Mouse (Mus musculus): ENCODE results near the gene Rxfp2.

The Rxfp2 gene

DNA sequence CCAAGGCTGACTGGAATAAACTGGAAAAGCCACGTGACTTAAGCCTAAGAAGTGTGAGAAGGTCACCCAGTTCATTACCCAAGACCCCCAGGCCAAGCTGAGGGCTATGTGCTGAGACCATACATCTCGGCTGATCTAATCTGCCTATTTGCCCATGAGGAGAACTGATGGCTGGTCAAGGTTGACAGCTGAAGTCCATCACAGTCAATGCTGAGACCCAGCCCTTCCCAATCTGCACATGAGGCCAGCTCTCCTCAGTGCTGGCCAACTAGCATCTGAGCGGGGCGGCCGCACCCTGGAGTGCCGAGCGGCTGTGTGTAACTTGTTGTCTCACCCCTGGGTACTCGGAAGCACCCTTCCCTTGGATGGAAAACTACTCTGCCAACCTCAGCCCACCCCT, 17.8 kb downstream of the Rxfp2 start:
- in situ Hi-C loops (cut with MseI, MboI), result no loop called here

DNA sequence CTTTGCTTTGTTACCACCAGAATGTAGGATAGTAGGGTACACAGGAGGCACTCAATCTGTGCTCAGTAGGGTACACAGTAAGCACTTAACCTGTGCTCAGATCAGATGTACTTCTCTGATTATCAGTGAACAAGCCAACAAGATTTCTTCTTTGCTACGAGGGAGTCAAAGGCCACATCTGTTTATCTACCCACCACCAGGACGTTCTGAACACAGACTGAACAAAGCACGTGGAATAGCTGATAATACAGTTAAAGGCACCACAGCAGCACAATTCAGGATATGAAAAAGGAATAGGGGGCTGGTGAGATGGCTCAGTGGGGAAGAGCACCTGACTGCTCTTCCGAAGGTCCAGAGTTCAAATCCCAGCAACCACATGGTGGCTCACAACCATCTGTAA, 18.4 kb downstream of the Rxfp2 start:
- in situ Hi-C loops (cut with MseI, MboI), result no loop called here

DNA sequence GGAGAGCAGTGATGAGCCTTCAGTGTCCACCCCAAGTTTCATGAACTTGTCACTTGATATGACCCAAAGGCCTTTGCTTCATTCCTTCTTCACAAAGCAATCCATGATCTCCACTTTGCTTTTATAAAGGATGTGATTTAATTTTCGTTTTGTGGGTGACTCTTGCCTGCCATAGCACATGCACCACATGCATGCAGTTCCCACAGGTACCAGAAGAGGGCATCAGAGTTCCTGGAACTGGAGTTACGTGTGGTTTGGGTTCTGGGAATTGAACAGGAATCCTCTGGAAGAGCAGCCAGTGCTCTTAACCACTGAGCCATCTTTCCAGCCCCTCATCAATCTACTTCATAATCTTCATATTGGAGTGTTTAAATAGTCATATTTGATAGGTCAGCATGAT, 26.1 kb downstream of the Rxfp2 start:
- in situ Hi-C loops (cut with MseI, MboI), result no loop called here

DNA sequence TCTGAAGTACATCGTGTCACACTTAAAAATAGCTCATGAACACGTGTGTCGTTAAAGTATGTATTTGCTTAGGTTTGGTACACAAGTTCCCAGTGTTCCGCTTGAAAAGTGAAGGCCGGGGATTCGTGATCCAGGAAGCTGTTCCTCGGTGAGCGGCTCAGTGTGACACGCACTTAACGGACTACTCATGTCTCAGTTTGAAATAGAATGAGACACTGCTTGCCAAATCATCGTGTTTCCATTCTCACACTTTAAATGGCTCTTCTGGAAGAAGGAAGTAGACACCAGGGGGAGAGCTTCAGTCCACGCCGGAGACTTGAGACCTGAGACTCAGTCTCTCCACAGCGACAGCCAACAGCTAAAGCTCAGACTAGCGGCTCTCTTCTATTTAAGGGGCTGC, 28.0 kb downstream of the Rxfp2 start:
- in situ Hi-C loops (cut with MseI, MboI), result no loop called here

DNA sequence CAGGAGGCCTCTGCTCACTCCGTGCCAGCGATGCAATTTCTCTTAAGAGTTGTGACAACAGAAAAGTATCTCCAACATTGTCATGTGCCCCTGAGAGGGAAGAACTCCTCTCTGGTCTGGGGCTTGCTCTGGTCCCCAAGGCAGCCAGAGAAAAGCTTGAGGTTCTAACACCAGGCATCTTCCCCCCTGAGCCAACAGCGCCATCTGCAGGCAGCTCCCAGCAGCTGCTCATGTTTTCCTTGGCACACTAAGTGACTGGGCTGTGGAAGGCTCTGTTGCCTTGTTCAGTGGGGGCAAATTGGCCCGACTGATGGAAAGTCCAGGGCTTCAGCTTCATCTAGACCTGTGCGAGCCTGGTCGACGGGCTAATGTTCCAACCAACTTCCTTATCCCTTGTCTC, 31.5 kb downstream of the Rxfp2 start:
- in situ Hi-C loops (cut with MseI, MboI), result no loop called here

DNA sequence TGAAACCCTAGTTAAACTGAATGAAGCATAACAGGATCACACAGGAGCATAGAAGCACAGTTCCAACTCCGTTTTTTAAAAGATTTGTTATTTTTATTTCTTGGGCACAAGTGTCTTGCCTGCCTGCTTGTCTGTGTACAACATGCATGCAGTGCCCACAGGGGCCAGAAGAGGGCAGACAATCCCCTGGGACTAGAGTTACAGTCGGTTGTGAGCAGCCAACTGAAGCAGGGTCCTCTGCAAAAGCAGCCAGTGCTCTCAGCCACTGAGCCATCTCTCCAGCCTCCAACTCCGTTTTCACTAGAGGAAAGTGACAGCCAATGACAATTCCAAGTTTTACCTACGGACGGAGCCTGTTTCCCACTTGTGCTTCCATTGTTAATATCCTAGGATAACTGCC, 33.4 kb downstream of the Rxfp2 start:
- in situ Hi-C loops (cut with MseI, MboI), result no loop called here

DNA sequence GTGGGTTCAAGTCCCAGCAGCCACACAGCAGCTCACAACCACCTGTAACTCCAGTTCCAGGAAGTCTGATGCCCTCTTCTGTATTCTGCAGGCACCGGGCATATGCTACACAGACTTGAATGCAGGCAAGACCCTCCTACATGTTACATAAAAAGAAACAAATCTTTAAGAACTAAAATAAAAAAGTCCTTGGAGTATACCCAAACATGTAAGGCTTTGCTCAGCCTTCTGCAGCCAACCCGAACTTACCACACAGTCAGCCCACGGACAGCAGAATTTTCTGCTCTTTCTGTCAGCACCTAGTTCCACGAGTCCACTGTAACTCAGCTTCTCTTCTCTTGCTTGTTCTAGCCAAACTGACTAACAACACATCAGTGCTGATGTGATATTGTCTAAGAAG, 34.8 kb downstream of the Rxfp2 start:
- in situ Hi-C loops (cut with MseI, MboI), result no loop called here

DNA sequence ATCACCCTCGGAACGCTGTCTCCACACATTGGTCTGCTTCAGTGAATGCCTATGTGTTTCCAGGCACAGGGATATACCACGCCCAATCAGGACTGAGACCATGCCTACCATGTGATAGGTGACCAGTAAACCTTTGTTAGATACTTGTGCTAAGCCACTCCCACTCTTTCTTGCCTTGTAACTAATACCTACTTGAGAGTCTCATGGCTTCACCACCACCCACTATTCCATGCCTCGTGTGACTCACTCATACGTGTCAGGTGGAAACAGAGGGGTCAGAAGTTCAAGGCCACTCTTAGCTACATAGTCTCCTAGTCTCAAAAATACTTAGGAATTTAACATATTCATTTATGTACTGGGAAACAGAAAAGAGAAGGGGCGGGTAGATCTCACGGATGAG, 35.5 kb downstream of the Rxfp2 start:
- in situ Hi-C loops (cut with MseI, MboI), result no loop called here

DNA sequence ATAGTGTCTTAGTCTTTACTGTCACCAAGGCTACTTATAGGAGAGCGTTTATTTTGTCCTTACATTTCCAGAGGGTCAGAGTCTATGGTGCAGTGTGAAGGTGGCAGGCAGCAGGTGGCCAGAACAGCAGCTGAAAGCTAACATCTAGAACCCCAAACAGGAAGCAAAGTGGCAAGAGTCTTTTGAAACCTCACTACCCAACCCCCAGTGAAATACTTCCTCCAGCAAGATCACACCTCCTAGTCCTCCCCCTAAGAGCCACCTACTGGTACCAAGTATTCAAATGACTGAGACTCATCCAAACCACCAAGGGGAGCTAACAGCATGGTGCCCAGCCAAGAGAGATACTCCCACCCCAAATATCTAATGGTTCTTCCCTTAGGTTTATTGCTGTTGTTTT, 36.8 kb downstream of the Rxfp2 start:
- in situ Hi-C loops (cut with MseI, MboI), result no loop called here

DNA sequence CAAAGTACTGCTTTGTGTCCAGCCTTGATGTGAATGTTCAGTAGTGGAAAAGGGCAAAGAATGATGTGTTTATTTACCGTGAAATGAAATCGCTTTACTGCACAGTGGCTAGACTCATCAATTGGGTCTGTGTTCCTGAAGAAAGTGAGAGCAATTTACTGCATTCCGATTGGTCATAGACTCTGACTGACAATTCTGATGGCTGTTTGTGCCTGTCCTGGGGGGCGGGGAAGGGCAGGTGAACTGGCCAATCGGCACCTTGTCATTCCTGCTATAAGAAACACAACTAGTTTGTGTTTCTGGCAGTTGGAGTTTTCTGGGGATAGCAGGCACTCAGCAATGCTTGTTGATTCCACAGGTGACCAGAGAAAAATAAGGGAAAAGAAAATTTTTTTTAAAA, 37.6 kb downstream of the Rxfp2 start:
- in situ Hi-C loops (cut with MseI, MboI), result no loop called here

DNA sequence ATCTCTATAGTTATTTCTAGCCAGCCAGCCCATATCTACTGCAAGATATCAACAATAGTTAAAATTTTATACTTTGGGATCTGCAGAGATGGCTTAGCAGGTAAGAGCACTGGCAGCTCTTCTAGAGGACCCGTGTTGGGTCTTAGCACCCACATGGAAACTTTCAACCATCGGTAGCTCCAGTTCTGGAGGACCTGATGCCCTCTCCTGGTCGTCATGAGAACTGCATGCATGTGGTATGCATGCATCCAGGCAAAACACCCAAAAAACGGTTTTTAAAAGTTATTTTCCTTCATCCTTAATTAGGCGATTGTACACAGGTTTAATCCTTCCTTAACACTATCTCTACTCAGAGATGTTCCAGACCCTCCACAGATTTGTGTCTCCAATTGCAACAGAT, 40.4 kb downstream of the Rxfp2 start:
- in situ Hi-C loops (cut with MseI, MboI), result no loop called here

DNA sequence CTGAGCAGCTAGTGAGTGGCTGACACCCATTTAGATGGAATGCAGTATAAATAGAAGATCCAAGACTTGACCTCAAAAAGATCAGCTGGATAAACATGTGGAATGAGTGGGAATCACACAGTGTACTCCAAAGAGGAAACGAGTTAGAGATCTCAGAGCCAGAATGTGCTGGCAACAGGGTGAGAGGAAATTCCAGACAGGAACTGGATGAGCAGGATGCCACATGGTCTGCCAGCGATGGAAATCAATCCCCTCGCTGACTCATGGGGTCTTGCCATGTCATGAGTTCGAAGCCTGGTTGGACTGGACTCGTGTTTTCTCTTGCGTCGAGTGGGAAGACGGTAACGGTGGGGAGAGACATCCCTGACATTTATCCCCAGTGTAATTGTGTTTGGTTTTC, 41.0 kb downstream of the Rxfp2 start:
- in situ Hi-C loops (cut with MseI, MboI), result no loop called here

DNA sequence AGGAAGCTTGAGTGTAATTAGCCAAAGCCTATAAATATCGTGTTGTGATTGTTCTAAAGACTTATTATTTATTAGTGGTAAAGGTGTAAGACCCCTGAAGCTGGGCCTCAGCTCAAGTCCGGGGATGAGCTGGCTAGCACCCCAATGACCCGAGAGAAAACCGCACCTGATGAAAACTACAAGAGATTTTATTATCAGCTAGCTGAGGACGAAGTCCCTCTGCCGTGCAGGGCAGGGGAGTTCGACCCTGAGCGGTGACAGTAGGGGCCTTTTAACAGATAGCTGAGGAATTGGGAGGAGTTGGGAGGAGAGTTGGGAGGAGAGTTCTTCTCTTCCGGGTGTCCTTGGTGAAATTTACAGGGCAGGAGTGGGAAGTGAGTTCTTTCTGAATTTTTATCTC, 42.6 kb downstream of the Rxfp2 start:
- in situ Hi-C loops (cut with MseI, MboI), result no loop called here

DNA sequence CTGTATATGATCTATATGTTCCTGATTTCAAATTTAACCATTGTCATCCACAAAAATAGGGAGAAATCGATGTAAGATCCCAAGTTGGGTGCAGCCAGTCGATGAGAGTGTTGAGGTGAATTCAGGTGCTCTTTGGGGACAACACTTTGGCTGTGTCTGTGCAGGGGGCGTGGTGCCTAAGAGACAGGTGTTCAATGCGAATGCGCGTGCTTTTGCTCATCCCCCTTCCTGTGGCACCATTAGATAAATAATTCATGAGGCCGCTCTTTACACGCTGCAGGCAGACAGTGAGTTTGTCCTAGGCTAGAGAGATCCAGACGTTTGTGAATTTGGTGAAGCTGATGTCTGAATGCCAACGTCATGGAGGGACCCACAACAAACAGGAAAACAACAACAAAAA, 45.8 kb downstream of the Rxfp2 start:
- in situ Hi-C loops (cut with MseI, MboI), result no loop called here

DNA sequence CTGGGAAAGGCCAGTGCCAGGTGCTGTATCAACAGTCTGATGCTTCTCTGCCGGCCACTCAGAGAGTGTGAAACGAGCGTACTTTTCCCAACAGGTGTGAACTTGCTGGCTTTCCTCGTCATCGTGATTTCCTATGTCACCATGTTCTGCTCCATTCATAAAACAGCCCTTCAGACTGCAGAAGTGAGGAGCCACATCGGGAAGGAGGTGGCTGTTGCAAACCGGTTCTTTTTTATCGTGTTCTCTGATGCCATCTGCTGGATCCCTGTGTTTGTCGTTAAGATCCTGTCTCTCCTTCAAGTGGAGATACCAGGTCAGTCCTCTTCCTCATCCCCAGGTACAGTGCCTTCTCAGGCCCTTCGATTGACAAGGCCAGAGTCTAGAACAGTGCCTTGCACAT, 51.6 kb downstream of the Rxfp2 start:
- in situ Hi-C loops (cut with MseI, MboI), result no loop called here

DNA sequence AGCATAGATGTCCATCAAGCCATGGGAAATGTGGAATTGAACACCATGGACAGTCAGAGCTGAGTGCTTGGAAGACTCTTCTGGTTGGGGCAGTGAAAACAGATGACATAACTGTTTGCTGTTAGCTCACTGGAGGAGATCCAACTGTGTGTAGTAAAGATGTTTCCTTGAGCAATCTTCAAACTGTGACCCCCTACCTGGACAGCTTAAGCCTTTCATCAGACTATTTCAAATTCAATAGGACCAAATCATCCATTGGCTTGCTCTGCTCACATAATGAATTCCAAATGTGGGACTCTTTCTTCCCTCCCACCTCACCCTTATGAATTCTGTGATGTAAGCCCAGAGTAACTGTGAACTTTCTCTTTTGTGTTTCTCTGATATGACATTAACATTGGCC, 53.3 kb downstream of the Rxfp2 start:
- in situ Hi-C loops (cut with MseI, MboI), result no loop called here

DNA sequence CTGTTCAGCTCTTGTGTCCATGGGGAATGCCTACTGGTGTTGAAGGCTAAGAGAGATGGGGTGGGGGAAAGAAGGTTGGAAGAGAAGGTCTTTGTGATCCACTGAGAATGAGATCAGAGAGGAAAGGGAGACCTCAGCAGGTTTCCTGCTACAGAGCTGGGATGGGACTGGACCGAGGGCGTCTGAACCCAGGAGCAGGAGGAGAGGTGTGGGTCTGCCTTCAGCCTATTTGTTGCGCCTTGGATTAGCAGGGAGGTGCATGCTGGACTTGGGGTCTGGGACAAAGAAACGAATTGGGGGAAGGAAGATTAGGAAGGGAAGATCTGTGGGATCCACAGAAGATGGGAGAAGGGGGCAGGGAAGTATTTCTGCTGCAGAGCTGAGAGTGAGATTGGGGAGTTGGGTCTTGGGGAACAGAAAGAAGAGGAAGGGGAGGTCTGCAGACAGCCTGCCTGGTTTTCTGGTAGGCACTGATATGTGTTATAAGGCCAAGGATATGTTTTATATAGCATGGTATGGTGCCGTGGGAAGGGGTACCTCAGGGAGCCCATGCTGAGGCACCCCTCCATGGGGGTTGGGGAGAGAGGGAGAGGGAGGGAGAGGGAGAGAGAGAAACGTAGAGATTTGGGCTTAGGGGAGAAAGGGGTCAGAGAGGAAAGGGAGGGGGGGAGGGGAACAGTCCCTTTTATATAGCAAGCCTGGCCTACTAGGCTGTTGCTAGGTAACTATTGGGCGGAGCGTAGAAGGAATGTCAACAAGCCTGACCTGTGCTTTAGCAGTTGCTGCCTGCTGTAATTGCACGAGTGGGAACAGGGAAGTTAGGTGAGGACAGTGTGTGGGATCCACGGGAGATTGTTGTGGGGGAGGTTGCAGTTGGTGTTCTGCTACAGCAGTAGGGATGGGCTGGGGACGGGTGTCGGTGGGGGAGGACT, 61.7 kb downstream of the Rxfp2 start:
- in situ Hi-C loops (cut with MseI, MboI), result no loop called here

DNA sequence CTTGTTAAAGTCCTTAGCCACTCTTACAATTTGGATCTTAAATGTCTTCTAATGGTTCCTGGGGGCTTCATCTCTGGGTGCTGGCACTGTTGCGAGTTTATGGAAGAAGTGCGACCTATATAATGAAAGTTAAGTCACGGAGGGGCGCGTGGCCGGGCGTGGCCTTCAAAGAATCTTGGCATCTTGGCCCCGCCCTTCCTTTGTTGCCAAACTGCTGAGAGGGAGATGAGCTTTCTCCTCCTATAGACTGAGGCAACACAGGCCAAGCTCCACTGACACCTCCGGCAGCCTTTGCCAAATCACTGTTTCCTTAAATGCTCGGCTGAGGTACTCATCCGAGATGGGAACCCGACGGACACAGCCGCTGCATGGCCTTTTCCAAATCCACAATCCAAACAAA, 64.2 kb downstream of the Rxfp2 start:
- in situ Hi-C loops (cut with MseI, MboI), result no loop called here

DNA sequence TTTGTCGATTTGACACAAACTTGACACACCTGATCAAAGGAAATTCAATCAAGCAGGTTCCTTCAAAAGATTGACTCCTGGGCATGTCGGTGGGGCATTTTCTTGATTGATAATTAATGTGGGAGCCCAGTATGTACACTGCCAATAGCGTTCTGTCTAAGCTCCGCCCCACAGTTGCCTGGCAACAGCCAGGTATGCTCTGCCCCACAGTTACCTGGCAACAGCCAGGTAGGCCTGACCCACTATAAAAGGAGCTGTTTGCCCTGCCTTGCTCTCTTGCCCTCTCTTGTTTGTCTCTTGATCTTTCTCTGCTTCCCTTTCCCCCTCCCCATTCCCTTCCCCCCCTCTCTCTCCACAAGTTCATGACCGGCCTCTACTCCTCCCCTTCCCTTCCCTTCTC, 64.7 kb downstream of the Rxfp2 start:
- in situ Hi-C loops (cut with MseI, MboI), result no loop called here

DNA sequence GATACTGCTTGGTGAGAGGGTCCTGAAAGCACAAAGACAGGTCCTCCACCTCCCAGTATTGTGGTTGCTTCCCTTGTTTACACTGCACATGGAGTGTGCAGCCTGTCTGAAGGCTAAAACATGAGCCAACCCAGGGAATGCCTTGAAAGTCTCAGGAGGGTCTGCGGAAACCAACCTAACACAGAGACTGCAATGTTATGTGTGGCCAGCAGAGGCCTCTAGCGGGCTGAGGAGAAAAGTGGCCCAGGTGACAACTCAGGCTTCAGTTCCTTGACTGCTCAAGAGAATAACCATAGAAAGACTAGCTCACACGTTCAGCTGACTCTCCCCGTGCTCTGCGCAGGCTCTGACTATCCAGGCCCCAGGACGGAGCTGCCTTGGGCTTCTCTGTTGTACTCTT, 79.1 kb downstream of the Rxfp2 start:
- in situ Hi-C loops (cut with MseI, MboI), result no loop called here

DNA sequence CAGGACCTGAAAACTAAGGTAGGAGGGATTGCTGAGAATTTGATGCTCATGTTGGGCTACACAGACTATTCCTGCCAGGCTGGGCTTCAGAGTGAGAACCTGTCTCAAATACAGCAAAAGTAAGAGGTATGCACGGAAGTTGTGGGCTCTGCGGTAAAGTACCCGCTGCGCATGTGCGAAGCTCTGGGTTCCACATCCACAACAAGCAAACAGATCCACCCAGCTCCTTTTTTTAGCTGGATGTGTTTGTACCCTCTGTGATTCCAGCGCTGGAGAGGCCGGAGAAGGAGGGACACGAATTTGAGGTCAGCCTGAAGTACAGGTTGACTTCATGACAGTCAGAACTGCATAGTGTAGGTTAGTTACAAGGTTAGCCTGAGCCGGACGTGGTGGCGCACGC, 80.3 kb downstream of the Rxfp2 start:
- in situ Hi-C loops (cut with MseI, MboI), result no loop called here

DNA sequence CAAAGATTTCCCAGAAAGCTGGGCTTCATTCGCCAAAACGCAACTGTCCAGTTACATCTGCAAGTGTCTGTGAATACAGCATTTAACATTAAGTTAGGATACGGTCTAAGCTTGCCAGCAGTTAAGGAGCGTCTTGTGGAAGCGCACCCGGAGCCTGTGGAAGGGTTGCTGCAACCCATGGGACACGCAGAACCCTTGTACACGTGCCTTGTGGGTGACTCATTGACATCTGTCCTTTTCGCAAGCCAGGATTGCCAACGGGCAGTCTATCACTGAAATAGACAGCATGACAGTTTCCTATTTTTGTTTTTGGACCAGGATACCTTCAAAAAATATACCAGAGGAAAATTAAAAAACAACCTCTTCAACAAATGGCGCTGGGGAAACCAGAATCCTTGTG, 83.3 kb downstream of the Rxfp2 start:
- in situ Hi-C loops (cut with MseI, MboI), result no loop called here

DNA sequence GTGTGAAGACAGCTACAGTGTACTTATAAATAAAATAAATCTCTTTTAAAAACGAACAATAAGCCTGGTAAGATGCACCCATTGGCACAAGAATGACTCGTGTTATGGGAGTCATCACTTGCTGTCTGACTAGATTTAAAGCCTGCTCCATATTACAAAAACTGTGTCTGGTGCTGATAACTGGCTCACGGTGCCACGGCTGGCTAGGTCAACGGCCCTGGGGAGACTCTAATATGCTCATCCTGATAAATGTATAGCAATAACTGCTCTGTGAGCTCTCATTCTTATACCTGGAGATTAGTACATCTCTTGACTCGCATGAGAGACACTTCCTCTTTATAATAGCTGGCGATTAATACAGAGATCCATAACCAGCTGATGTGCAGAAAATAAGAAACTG, 87.9 kb downstream of the Rxfp2 start:
- in situ Hi-C loops (cut with MseI, MboI), result no loop called here

DNA sequence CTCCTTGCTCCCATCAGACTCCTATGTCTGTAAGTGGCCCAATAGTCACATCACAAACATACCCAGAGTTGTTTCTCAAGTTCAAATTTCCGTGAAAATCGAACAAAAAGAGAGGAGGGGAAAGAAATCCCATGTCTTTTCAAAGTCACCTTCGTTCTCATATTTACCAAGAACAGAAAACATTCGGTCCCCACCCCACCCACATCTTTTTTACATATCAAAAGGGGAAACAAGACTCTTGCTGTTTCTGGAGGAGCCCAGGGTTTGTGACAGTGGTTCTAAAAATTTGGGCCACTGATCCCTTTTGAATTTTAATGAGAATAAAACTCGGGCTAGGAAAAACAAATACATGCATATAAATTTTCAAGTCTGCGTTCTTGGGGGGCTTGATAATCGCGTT, 92.8 kb downstream of the Rxfp2 start:
- in situ Hi-C loops (cut with MseI, MboI), result loop anchor here in 1 of 2 experiments (5.0 kb wide), 1 partner anchor 46 kb away; no protein-coding TSS in a partner anchor

All from mouse trophoblast stem cell (cell line).